Mouse (Mus musculus) MEL (cell line): ENCODE results near the gene Pcif1.

Experiments
- BHLHE40 ChIP-seq: IDR thresholded peaks from 2 replicates; pipeline ENCODE4 v1.6.1; 2012; ENCODE audit warnings: low read depth, mild to moderate bottlenecking, inconsistent platforms, low read length, improper control_type of control experiment, borderline replicate concordance
- CHD2 ChIP-seq: IDR thresholded peaks from 2 replicates; pipeline ENCODE4 v1.6.1; 2011; ENCODE audit warnings: low read length, improper control_type of control experiment
- CTCF ChIP-seq, 3 experiments: IDR thresholded peaks in 2 of 3; conservative IDR thresholded peaks in 1 of 3; 2 replicates each; pipeline ENCODE4 v1.5.1; 2011 to 2012; ENCODE audit warnings: low read length in 3 of 3, low read depth in 2 of 3, mild to moderate bottlenecking in 2 of 3, improper control_type of control experiment in 1 of 3, inconsistent platforms in 1 of 3, mixed read lengths in 1 of 3, moderate library complexity in 1 of 3; ENCODE audit not compliant: control insufficient read depth in 1 of 3, insufficient read depth in 1 of 3, poor library complexity in 1 of 3, severe bottlenecking in 1 of 3
- GABPA ChIP-seq: IDR thresholded peaks from 2 replicates; pipeline ENCODE4 v1.6.1; 2012; ENCODE audit warnings: low read depth, mild to moderate bottlenecking, inconsistent platforms, low read length, improper control_type of control experiment, moderate library complexity
- MEF2A ChIP-seq: IDR thresholded peaks from 2 replicates; pipeline ENCODE4 v1.6.1; 2014; ENCODE audit warnings: low read depth, mild to moderate bottlenecking, inconsistent platforms, low read length, improper control_type of control experiment; ENCODE audit not compliant: poor library complexity, insufficient replicate concordance, severe bottlenecking; ENCODE audit errors: extremely low read depth
- SIN3A ChIP-seq: IDR thresholded peaks from 2 replicates; pipeline ENCODE4 v1.6.1; 2012; ENCODE audit warnings: low read length, improper control_type of control experiment, inconsistent platforms
- TCF12 ChIP-seq: IDR thresholded peaks from 2 replicates; pipeline ENCODE4 v1.6.1; 2014; ENCODE audit warnings: low read depth, mild to moderate bottlenecking, inconsistent platforms, low read length, improper control_type of control experiment, moderate library complexity
- USF2 ChIP-seq, 2 experiments: IDR thresholded peaks; 2 replicates each; pipeline ENCODE4 v1.6.1; 2011 to 2012; ENCODE audit warnings: improper control_type of control experiment in 2 of 2, low read length in 2 of 2, borderline replicate concordance in 1 of 2, inconsistent platforms in 1 of 2, low read depth in 1 of 2, mild to moderate bottlenecking in 1 of 2; ENCODE audit not compliant: insufficient read depth in 1 of 2
- ZMIZ1 ChIP-seq: IDR thresholded peaks from 2 replicates; pipeline ENCODE4 v1.6.1; 2012; ENCODE audit warnings: low read depth, mild to moderate bottlenecking, inconsistent platforms, low read length, improper control_type of control experiment, moderate library complexity

GRCm38 (mm10) chr2:164873621-164874020 is 5.5 kb upstream of the Pcif1 start:
- TF ChIP-seq MEF2A (no peak), SIN3A (no peak), ZMIZ1 (no peak), USF2 (IDR thresholded peaks at IDR 0.05; ENCODE audit: borderline replicate concordance in 1 of 2, insufficient read depth in 1 of 2, low read depth in 1 of 2, low read length in 2 of 2) (no peak), BHLHE40 (no peak), CTCF (IDR thresholded peaks at IDR 0.05 in 2 of 3, conservative IDR thresholded peaks at IDR 0.05 in 1 of 3; ENCODE audit: control insufficient read depth in 1 of 3, insufficient read depth in 1 of 3, low read depth in 2 of 3, low read length in 3 of 3, poor library complexity in 1 of 3, severe bottlenecking in 1 of 3) (no peak), TCF12 (no peak), CHD2 (no peak), GABPA (no peak)
